Mouse (Mus musculus) lung, embryonic 14.5 days (tissue): Measurements from ENCODE around the gene Wdr18. TPM values are rescaled to one million over a fixed set of nuclear protein-coding genes. Genes with fewer than 3 reads are reported as not detected.

Experiments
- ATAC-seq: fragments of 200-750 bp; cut with Nextera tagmentation; 2 replicates; pipeline ENCODE4 v1.8.0; 2017; ENCODE audit warnings: mild to moderate bottlenecking, moderate TSS enrichment, moderate library complexity; ENCODE audit not compliant: insufficient read depth
- DNase-seq: peaks from one replicate; pipeline ENCODE4 v3.0.0-alpha.2; 2015
- H3K27ac ChIP-seq: fragments of 300-500 bp; sonication (generic); 2 replicates; pipeline ENCODE4 v1.5.1; 2014; ENCODE audit warnings: low read depth, mild to moderate bottlenecking, moderate library complexity
- H3K27me3 ChIP-seq: fragments of 300-500 bp; sonication (generic); 2 replicates; pipeline ENCODE4 v1.6.1; 2014; ENCODE audit warnings: low read length, control low read depth; ENCODE audit not compliant: insufficient read depth
- H3K36me3 ChIP-seq: fragments of 300-500 bp; sonication (generic); 2 replicates; pipeline ENCODE4 v1.6.1; 2014; ENCODE audit warnings: control low read depth; ENCODE audit not compliant: insufficient read depth
- H3K4me1 ChIP-seq: fragments of 300-500 bp; sonication (generic); 2 replicates; pipeline ENCODE4 v1.6.1; 2014; ENCODE audit warnings: antibody characterized with exemption, control low read depth; ENCODE audit not compliant: insufficient read depth
- H3K4me2 ChIP-seq: fragments of 300-500 bp; sonication (generic); 2 replicates; pipeline ENCODE4 v1.6.1; 2014; ENCODE audit warnings: mild to moderate bottlenecking
- H3K4me3 ChIP-seq: fragments of 300-500 bp; sonication (generic); 2 replicates; pipeline ENCODE4 v1.5.1; 2014; ENCODE audit warnings: low read depth, low read length
- H3K9ac ChIP-seq: fragments of 300-500 bp; sonication (generic); 2 replicates; pipeline ENCODE4 v1.6.1; 2014
- H3K9me3 ChIP-seq: fragments of 300-500 bp; sonication (generic); 2 replicates; pipeline ENCODE4 v1.6.1; 2016; ENCODE audit warnings: low read depth, low read length, control low read depth
- CTCF ChIP-seq: IDR thresholded peaks from 2 replicates; pipeline ENCODE4 v1.5.1; 2016; ENCODE audit warnings: antibody characterized with exemption, low read depth
- WGBS: fragments of 180-500 bp; shearing (Covaris S2); extraction: QIAGEN DNeasy Blood & Tissue Kit; methylation state at CpG from one replicate; pipeline ENCODE4 v1.1.7; 2014; 5-methylcytosine and 5-hydroxymethylcytosine counted together
- polyA plus RNA-seq: library from polyadenylated mRNA; unstranded; fragments of >200 nt; fragmentation: Nextera tagmentation; extraction: Ambion mirVana; gene quantifications from 2 replicates; pipeline ENCODE4 v1.2.1, GENCODE M21; 2014

Gene Wdr18
- polyA plus RNA-seq, 1 experiment from 2014 or later: 124 TPM

DNA sequence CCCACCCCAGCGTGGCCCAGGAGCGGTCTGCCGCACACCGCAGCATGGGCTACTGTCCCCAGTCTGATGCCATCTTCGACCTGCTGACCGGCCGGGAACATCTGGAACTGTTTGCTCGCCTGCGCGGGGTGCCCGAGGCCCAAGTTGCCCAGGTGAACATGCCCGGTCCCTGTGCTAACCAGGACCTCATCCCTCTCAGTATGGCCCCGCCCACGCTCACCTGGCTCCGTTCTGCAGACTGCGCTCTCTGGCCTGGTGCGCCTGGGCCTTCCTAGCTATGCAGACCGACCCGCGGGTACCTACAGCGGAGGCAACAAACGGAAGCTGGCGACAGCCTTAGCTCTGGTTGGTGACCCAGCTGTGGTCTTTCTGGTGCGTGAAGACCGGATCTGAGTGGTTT lies 53.7 kb downstream of the Wdr18 start:
- TF ChIP-seq CTCF: no peak
- H3K27me3 ChIP-seq: peaks cover 34% of the 10 kb centered on the region
- no peak for ATAC-seq
- H3K36me3 ChIP-seq: 0 out of 2 replicates have a peak, but pooled peaks cover 7% of the 10 kb centered on the region
- no peak overlapping the region for H3K27ac ChIP-seq
- no peak for DNase-seq
- no peak overlapping the region for H3K4me2 ChIP-seq
- peaks cover 9% of the 10 kb centered on the region; the same call in 1 of the 2 replicates for H3K9me3 ChIP-seq
- no peak overlapping the region for H3K4me3 ChIP-seq
- WGBS: 33% methylated on average over 25 of the region's 25 CpGs
- H3K9ac ChIP-seq: no peak overlapping the region
- no peaks in the 10 kb centered on the region; the same call in none of the 2 replicates for H3K4me1 ChIP-seq

DNA sequence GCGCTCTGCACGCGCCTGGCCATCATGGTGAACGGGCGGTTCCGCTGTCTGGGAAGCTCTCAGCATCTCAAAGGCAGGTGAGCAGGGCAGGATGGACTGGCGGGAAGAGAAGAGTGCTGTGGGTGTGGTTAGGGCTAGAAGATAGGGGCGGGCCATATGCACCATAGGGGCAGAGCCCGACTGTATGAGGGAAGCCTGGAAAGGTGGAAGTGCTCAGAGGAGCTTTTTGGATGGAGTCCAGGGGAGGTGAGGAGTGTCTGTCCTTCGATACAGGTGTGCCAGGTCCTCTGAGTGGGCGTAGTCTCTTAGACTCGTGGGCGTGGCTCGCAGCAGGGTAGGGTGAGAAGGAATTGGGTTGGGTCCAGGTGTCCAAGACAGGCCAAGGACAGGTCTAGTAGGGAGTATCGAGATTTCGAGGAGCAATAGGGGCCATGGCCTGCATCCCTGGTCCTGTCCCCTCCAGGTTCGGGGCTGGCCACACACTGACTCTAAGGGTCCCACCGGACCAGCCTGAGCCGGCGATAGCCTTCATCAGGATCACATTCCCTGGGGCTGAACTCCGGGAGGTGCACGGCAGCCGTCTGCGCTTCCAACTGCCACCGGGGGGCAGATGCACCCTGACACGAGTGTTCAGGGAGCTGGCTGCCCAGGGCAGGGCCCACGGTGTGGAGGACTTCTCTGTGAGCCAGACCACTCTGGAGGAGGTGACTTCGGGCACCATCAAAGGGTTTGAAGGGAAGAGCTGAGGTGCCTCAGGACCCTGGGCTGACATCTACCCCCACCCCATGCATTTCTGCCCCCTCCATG lies 54.7 kb downstream of the Wdr18 start:
- WGBS: 15% methylated on average over 28 of the region's 28 CpGs
- H3K4me1 ChIP-seq: no peaks in the 10 kb centered on the region; the same call in none of the 2 replicates
- peaks cover 9% of the 10 kb centered on the region; the same call in 1 of the 2 replicates for H3K9me3 ChIP-seq
- H3K9ac ChIP-seq: no peak overlapping the region; the same call in 1 of the 2 replicates
- H3K4me2 ChIP-seq: 0 out of 2 replicates have a peak overlapping the region, but pooled peaks have one; percentile 3
- peaks cover 34% of the 10 kb centered on the region for H3K27me3 ChIP-seq
- peak; percentile 48 for TF ChIP-seq CTCF
- H3K36me3 ChIP-seq: 0 out of 2 replicates have a peak, but pooled peaks cover 7% of the 10 kb centered on the region
- peak; percentile 37 for DNase-seq
- peak overlapping the region; percentile 2; the same call in 1 of the 2 replicates for H3K4me3 ChIP-seq
- H3K27ac ChIP-seq: no peak overlapping the region
- no peak for ATAC-seq

DNA sequence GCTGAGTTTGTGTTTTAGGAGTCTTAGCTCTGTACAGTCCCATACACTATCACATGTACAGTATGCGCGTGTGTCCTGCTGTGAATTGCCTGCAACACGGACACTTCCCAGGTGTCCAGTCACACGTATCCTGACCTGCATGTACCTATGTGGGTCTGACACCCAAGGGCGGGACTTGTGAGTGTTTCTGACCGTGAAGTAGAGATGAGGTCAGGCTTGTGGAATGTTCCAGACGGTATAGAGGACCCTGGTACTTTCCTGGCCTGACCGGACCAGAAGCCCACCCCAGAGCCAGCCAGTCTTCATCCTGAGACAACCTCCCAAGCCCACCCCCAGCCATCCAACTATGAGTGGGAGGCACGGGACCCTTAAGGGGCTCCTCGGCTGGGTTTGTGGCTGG lies 55.6 kb downstream of the Wdr18 start:
- H3K27ac ChIP-seq: no peak overlapping the region
- 0 out of 2 replicates have a peak, but pooled peaks cover 3% of the 10 kb centered on the region for H3K36me3 ChIP-seq
- DNase-seq (no peak), ATAC-seq (no peak)
- peaks cover 4% of the 10 kb centered on the region; the same call in 1 of the 2 replicates for H3K9me3 ChIP-seq
- no peaks in the 10 kb centered on the region; the same call in none of the 2 replicates for H3K4me1 ChIP-seq
- H3K4me2 ChIP-seq: no peak overlapping the region
- TF ChIP-seq CTCF: no peak
- no peak overlapping the region for H3K4me3 ChIP-seq
- peaks cover 34% of the 10 kb centered on the region for H3K27me3 ChIP-seq
- 62% methylated on average over 10 of the region's 10 CpGs for WGBS
- H3K9ac ChIP-seq: no peak overlapping the region

DNA sequence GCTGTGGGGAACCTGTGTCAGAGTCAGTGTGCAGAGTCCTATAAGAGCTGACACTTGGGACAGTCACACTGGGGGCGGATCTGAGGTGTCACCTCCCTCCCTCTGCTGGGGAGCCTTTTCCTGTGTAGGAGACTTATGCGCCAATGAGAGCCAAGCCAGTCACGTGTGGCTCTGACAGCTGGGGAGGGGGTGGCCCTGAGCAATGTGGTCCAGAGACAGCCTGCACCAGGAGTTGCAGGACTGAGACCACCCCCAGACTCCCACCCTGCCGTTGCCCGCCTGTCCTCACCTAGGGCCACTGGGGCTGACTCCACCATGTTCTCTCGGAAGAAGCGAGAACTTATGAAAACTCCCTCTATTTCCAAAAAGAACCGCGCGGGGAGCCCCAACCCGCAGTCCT lies 56.6 kb downstream of the Wdr18 start, which contains the start of gene Arhgap45:
Arhgap45 (plus strand) TSS at position 143 of the 400 bp plus-strand sequence.
- 66% methylated on average over 11 of the region's 11 CpGs for WGBS
- no peak for TF ChIP-seq CTCF
- Histone ChIP-seq H3K9me3 (no peaks in the 10 kb centered on the region), H3K4me2 (peak within 1 kb of the TSS; percentile 21; the same call in 1 of the 2 replicates), H3K27me3 (peaks cover 34% of the 10 kb centered on the region), H3K4me1 (no peaks in the 10 kb centered on the region; the same call in none of the 2 replicates), H3K4me3 (peak within 1 kb of the TSS; percentile 16; the same call in 1 of the 2 replicates), H3K36me3 (0 out of 2 replicates have a peak, but pooled peaks cover 4% of the 10 kb centered on the region), H3K9ac (no peak within 1 kb of the TSS), H3K27ac (no peak within 1 kb of the TSS)
- no peak for ATAC-seq
- peak; percentile 25 for DNase-seq

DNA sequence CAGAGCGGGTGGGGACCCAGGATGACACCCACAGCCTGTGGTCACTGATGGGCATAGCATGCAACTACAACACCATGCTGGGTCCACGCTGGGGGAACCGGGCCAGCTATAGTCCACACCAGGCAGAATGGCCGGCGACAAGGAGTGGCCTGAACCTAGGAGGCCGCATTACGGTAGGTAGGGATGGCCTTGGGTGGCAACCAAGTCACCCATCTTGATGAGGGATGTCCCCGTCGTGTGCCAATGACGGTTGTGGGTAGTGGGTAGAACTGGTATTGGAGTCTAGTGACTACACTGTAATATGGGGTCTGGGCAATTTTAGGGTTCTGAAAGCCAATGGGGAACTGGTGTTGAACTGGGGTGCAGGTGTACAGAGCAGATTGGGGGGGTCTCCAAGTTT lies 57.0 kb downstream of the Wdr18 start:
- Histone ChIP-seq H3K4me1 (no peaks in the 10 kb centered on the region; the same call in none of the 2 replicates), H3K27ac (no peak overlapping the region), H3K36me3 (peaks cover 6% of the 10 kb centered on the region; the same call in 1 of the 2 replicates), H3K9me3 (no peaks in the 10 kb centered on the region), H3K4me3 (peak overlapping the region; percentile 16; the same call in 1 of the 2 replicates), H3K4me2 (peak overlapping the region; percentile 21; the same call in 1 of the 2 replicates), H3K27me3 (peaks cover 32% of the 10 kb centered on the region), H3K9ac (no peak overlapping the region)
- no peak for TF ChIP-seq CTCF
- no peak for DNase-seq
- ATAC-seq: no peak
- 92% methylated on average over 10 of the region's 10 CpGs for WGBS

DNA sequence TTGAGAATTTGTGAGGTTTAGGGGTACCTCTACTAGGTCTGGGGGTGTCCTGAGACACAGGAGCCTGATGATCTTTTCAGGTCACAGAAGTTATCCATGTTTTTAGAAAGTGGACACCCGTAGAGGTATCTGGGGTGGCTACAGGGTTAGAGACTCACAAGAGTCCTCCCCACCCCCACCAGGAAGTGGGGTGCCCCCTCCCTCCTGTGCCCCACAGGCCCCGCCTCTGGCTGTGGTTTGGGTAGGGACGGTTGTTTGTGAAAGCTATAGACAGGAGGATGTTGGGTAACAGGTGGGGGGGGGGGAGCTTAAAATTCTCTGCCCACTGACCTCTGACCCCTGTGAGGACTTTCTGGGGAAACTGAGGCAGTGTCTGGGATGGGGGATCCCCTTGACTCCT lies 57.4 kb downstream of the Wdr18 start:
- no peak for ATAC-seq
- no peak for TF ChIP-seq CTCF
- no peaks in the 10 kb centered on the region for H3K9me3 ChIP-seq
- H3K4me2 ChIP-seq: peak overlapping the region; percentile 21; the same call in 1 of the 2 replicates
- peaks cover 11% of the 10 kb centered on the region for H3K36me3 ChIP-seq
- no peak overlapping the region for H3K9ac ChIP-seq
- no peaks in the 10 kb centered on the region; the same call in none of the 2 replicates for H3K4me1 ChIP-seq
- H3K27ac ChIP-seq: no peak overlapping the region
- peaks cover 28% of the 10 kb centered on the region for H3K27me3 ChIP-seq
- no peak overlapping the region for H3K4me3 ChIP-seq
- 62% methylated on average over 3 of the region's 3 CpGs for WGBS
- no peak for DNase-seq

DNA sequence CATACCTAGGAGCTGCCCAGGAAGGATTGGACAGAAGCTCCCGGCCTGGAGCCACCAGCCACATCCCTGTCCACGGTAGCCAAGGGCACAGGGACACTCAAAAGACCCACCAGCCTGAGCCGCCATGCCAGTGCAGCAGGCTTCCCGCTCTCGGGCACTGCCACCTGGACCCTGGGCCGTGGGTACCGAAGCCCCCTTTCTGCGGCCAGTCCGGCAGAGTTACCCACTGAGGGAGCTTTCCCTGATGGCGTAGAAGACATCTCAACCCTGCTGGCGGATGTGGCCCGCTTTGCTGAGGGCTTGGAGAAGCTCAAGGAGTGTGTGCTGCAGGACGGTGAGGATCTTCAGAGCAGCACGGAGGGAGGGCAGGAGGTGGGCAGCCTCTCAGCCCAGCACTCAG lies 57.8 kb downstream of the Wdr18 start:
- no peak overlapping the region for H3K27ac ChIP-seq
- ATAC-seq (no peak), DNase-seq (no peak)
- H3K4me2 ChIP-seq: no peak overlapping the region
- no peak overlapping the region for H3K9ac ChIP-seq
- H3K27me3 ChIP-seq: peaks cover 27% of the 10 kb centered on the region
- H3K9me3 ChIP-seq: no peaks in the 10 kb centered on the region
- H3K36me3 ChIP-seq: peaks cover 14% of the 10 kb centered on the region
- no peak overlapping the region for H3K4me3 ChIP-seq
- TF ChIP-seq CTCF: no peak
- H3K4me1 ChIP-seq: no peaks in the 10 kb centered on the region; the same call in none of the 2 replicates
- 79% methylated on average over 14 of the region's 14 CpGs for whole genome bisulfite sequencing
